Mouse (Mus musculus): ENCODE data around the gene Ctnnbl1.

Ctnnbl1 gene

DNA sequence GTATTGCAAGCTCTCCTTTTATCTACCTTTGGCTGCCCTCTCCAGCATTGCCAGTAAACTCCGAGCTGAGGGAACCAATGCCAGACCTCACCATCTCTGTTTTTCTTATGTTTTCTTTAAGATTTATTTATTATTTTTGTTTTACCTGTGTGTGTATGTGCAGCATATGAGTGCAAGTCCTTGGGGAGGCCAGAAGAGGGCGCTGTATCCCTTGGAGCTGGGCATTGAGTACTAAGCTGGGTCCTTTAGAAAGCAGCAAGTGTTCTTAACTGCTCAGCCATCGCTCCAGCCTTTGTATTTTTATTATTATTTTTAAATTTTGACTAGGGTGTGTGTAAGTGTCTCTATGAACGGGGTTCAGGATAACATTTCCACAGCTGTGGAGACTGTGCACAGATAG lies 199.5 kb downstream of the Ctnnbl1 start:
- ATAC-seq (ENCODE audit: low TSS enrichment), result no peak

GRCm38 (mm10) chr2:157940586-157941185 lies 203.5 kb downstream of the Ctnnbl1 start:
- no peak for ATAC-seq (ENCODE audit: low TSS enrichment)
